Mouse (Mus musculus): ENCODE measurements around the gene Zfp740.

DNA sequence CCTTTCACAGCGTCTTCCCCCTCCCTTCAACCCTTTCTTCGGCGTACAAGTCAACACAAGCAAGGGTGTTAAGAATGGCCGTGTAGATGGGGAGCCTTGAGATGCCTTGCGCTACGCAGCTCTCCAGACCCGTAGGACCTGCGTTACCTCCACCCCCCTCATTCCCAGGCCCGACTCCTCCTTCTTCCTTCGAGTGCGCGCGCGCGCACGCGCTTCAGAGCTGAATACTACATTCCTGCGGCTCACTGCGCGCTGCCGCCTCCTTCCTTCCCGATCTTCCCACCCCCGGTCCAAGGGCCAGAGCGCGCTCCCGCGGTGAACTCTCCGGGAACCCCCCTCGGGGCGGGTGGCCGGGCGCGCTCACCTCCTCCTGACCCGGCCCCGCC, 43.8 kb downstream of the Zfp740 start:
- TF ChIP-seq CTCF (IDR thresholded peaks at IDR 0.05; ENCODE audit: extremely low read depth, insufficient read depth, insufficient read length, insufficient replicate concordance) (no peak), POLR2A (IDR thresholded peaks at IDR 0.05; ENCODE audit: low read depth, low read length) (no peak)

Data from spleen, adult 2 months (tissue).